Mouse (Mus musculus): ENCODE measurements around the gene Mb21d2. TPM values are rescaled to one million over a fixed set of nuclear protein-coding genes. Genes with fewer than 3 reads are reported as not detected.

Mb21d2 gene
- total RNA-seq, 2 experiments from 2014 or later: 5.4 to 6.5 TPM

DNA sequence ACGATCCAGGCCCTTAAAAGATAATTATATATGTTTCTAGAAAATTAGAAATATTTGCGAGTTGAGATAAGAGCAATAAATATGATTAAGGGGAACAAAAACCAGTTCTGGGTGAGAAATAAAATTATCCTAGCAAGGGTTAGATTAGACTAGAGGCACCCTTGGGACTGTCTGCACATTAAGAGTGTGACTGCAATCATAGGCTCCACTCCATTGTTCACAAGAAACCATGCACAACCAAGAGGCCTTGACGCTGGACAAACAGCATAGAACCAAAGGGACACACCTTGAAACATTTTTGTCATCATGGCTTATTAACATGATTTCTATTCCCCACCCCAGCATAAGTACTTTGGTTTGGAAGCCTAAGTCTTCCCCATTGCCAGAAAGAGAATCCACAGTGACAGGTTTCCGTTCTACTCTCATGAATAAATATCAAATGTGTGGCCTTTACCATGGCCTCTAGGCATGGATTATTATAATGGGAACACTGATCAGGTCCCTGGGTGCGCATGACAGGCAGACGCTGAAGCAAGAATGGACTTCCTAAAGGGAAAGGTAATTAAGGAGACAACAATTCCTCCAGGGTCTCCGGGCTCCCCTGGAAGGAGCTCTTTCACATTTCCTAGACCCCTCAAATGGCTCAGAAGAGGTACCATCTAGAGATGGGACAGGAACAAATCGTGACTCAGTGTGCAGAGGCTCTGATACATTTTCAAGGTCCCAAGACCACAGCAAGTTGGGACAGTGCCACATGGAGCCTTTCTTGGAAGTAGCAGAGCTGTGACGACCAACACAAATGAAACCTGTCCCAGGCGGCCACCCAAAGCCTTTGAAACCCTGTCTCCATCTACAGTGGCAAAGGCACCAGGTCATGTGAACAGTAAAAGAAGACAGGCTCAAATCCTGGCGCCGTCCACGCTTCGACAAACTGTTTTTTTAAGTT is 26.6 kb downstream of the Mb21d2 start:
- no peak for DNase-seq

GRCm38 (mm10) chr16:28899161-28899540 is 30.3 kb downstream of the Mb21d2 start:
- no peak for DNase-seq

- DNase-seq: no peak
Observed at GRCm38 (mm10) chr16:28898509-28899160, 30.8 kb downstream of the Mb21d2 start.

- DNase-seq: no peak
Observed at GRCm38 (mm10) chr16:28896571-28896970, 32.9 kb downstream of the Mb21d2 start.

DNA sequence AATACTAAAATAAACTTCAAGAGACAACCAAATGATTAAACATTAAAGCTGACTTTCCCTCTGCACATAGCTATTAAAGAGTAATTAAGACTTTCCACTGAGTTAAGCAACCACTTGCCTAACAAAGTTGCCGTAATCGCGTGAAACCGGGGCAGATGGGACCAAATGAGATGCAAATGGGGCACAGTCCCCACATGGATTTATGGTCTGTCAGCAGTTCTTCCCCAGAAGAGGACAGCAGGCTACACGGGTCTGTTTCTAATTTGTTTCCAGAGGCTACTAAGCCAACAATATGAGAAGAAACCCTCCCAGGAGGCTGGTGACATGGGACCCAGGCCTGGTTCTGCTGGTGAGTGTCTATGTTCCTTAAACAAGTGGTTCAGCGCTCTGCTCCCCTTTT is 34.6 kb downstream of the Mb21d2 start:
- DNase-seq: no peak

GRCm38 (mm10) chr16:28893266-28893665 is 36.2 kb downstream of the Mb21d2 start:
- DNase-seq: no peak

DNA sequence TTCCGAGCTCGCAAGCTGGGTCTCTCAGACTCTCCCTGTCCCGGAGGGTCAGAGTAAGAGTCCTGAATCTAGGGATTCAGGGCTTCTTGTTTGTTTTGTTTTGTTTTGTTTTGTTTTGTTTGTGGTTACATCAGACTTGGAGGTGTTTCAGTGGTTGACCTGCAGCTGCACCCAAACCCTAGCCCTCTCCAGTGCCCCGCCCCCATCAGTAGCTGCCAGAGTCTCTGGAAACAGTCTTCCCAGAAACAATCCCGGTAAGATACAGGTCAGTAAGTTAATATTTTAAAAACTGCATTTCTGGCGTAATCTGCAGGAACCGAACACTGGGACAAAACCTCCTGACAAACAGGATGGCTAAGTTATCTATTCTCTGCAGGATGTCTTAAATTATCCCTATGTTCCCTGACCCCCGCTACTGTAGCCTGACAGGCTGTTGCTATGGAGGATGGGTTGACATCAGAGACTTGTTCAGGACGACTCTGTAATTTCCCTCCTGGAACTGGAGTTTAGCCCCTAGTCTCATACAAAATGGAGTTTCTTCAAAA is 43.2 kb downstream of the Mb21d2 start:
- DNase-seq: no peak

GRCm38 (mm10) chr16:28885474-28885873 is 44.0 kb downstream of the Mb21d2 start:
- no peak for DNase-seq

DNA sequence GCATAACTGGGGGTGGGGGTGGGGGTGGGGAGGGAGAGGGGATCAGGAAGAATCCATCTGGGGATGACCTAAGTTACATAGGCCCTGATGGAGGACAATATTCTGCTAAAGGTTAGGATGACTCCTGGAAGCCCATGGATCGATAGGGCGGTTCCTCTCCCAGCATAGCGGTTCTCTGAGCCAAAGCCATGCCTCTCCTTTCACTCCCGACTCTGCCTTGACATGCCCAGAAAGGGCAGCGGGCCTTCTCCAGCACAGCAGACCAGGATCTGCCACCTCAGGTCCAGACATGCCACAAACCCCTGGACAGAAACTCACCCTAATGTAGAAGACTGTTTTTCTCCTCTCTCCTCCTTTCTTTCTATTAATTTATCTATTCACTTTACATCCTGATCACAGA is 44.8 kb downstream of the Mb21d2 start:
- DNase-seq: no peak

DNA sequence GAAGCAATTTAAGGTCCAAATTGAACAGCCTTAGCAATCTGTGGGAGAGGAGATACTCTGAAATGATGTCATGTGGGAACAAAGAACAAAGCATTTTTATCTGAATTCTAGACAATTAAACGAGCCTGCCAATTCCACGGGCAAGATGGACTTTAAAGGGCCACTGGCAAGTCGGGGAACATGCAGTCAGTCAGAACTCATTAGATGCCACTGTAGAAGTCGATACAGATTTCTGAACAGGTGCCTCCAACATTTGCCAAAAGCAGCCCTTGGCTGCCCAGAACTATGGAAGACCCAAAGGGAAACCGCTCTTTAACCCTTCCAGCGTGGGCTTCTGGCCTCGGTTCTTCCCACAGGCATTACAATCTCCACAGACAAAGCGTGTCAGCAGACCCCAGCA is 45.8 kb downstream of the Mb21d2 start:
- no peak for DNase-seq

GRCm38 (mm10) chr16:28882687-28883428 is 46.6 kb downstream of the Mb21d2 start:
- DNase-seq: no peak

DNA sequence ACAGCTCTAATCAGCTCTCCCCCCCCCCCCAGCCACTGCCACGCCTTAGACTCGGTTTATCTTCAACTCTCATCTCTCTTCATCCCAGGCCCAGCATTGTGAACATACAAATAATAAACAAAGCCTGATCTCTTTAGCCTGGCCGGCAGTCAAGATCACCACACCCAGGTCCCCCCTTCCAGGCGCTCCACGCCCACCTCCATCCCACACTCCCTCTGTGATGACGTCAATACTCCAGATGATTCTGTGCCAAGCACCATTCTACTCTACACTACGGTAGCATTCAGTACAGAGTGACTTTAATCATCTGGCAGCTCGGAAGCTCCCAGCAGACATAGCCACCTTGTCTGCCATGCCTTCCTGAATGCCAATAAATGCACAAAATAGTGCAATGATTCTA is 47.7 kb downstream of the Mb21d2 start:
- DNase-seq: no peak

GRCm38 (mm10) chr16:28880756-28881155 is 48.7 kb downstream of the Mb21d2 start:
- no peak for DNase-seq

- no peak for DNase-seq
Observed at GRCm38 (mm10) chr16:28880307-28880681, 49.2 kb downstream of the Mb21d2 start.

DNA sequence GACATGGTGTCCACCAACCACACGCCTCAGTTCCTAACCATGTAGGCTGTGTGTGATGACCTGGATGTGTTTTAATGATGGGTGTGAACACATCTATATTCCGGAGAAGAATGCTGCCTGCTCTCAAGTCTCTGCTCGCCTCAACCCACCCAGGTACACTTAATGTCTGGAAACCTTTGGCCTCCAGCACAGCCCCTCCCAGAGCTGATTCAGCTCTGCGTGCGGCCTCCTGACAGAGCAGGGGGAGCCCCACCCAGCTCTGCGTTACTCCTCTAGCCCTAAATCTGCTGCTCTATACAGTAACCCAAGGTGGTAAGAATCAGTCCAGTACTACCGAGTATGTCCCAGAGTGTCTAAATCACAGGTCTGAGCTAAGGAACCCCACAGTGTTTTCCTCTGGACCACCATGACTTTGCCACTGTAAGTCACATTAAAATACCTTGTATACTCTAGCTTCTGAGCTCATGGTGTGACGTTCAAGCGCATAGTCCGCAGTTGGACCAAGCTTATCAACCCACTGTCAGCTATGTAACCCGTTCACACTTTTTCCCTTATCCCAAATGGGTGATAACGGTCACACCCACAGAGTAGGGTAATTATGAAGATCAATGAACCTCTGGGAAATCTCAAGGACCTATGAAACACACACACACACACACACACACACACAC is 49.7 kb downstream of the Mb21d2 start:
- no peak for DNase-seq

DNA sequence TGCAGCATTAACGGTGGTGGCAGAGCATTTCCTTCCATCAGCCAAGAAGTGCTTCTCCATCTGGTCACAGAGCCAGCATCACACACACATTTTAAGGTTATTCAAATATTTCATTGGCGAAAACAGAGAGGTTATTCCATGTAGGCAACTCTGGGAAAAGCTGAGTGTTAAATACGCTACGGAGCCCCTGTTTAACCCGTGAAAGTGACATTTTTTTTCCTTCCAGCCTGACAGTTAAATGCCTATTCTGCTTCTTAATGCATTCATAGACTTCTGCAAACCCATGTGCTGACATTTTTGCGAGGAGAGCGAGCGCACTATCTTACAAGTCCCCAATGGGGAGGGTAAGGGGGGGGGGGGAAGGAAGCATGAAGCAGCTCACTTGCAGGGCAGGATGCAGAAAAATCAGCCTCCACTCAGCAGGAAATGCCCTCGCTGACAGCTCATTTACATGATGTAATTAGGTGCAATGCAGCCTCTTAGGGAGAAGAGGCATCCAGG is 52.3 kb downstream of the Mb21d2 start:
- DNase-seq: no peak

- no peak for DNase-seq
Observed at GRCm38 (mm10) chr16:28873404-28873895, 56.0 kb downstream of the Mb21d2 start.

GRCm38 (mm10) chr16:28870860-28871259 is 58.6 kb downstream of the Mb21d2 start:
- DNase-seq: no peak

GRCm38 (mm10) chr16:28870456-28870855 is 59.0 kb downstream of the Mb21d2 start:
- DNase-seq: no peak

DNA sequence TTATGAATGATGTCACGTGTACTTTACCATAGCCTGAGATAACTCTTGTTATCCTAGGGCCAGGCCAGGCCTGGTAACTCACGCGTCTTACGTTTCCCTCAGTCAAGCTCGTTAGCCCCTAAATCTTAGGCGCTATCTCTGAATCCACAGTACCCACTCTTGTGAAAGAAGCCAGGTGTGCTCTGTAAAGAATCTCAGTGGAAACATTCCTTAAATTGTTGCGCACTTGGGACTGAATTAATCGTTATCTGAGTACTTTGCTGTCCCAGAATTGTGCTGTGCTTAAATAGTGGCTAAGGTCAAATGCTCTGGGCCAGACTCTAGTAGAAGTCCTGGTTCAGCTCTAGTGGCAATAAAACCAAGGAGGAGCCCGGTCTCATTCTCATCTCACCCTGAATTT is 60.6 kb downstream of the Mb21d2 start:
- DNase-seq: no peak

GRCm38 (mm10) chr16:28866584-28867295 is 62.7 kb downstream of the Mb21d2 start:
- no peak for DNase-seq
